Comparison of ENCODE assay signal across 22 mouse cellular contexts in genomic region chr3:121850381-121850780, GRCm38 (mm10). TPM values are rescaled to one million over a fixed set of nuclear protein-coding genes. Genes with fewer than 3 reads are reported as not detected.
A peak's percentile ranks its signal among the peaks of the same experiment; 100 is the strongest.
DNase-seq lines count a peak whose midpoint lies in the region; ATAC-seq and TF ChIP-seq lines count a peak whose summit lies in the region.
"Had no signal": no experiment of that assay in that cellular context is flagged by ENCODE, and none has a peak within 500 bp of the region (broad histone marks: within the 10 kb centered on the region; RNA-seq: fewer than 3 reads in every experiment).

No protein-coding gene starts in this region.

- no peak overlapping the region for H3K4me3 ChIP-seq in intestine, embryonic 14.5 days (ENCODE audit: low read depth, low read length)
- no peak overlapping the region for H3K4me3 ChIP-seq in intestine, embryonic 15.5 days (replicated peaks)
- no peak overlapping the region for H3K4me3 ChIP-seq in lung, embryonic 16.5 days (ENCODE audit: low read length)
- no peak overlapping the region for H3K4me3 ChIP-seq in layer of hippocampus, adult 2 months
- H3K4me3 ChIP-seq: embryonic facial prominence, embryonic 15.5 days; erythroblast, embryonic 14.5 days; forebrain, embryonic 10.5 days; gastrocnemius, adult 2 months; heart, embryonic 10.5 days; hindbrain, embryonic 12.5 days had no signal

- no peak overlapping the region for H3K9ac ChIP-seq in intestine, embryonic 14.5 days (ENCODE audit: low read length)
- H3K9ac ChIP-seq in intestine, embryonic 15.5 days: no peak overlapping the region
- no peak overlapping the region for H3K9ac ChIP-seq in lung, embryonic 16.5 days (ENCODE audit: low read length)
- H3K9ac ChIP-seq: embryonic facial prominence, embryonic 15.5 days; hindbrain, embryonic 12.5 days had no signal

- WGBS in intestine, embryonic 14.5 days: 98% methylated on average over 4 of the region's 4 CpGs
- WGBS in intestine, embryonic 15.5 days: 94% methylated on average over 4 of the region's 4 CpGs
- 62% methylated on average over 4 of the region's 4 CpGs for WGBS in lung, embryonic 16.5 days

- no peaks in the 10 kb centered on the region for H3K36me3 ChIP-seq in intestine, embryonic 14.5 days (ENCODE audit: control insufficient read depth, insufficient read depth, low read length)
- H3K36me3 ChIP-seq in intestine, embryonic 15.5 days: no peaks in the 10 kb centered on the region
- H3K36me3 ChIP-seq in lung, embryonic 16.5 days (ENCODE audit: control insufficient read depth, insufficient read depth, low read length): no peaks in the 10 kb centered on the region
- H3K36me3 ChIP-seq: embryonic facial prominence, embryonic 15.5 days; forebrain, embryonic 10.5 days; heart, embryonic 10.5 days; hindbrain, embryonic 12.5 days had no signal

- no peak overlapping the region for H3K4me2 ChIP-seq in intestine, embryonic 14.5 days (ENCODE audit: low read length)
- no peak overlapping the region for H3K4me2 ChIP-seq in intestine, embryonic 15.5 days (replicated peaks)
- no peak overlapping the region for H3K4me2 ChIP-seq in lung, embryonic 16.5 days (ENCODE audit: low read depth, low read length)
- H3K4me2 ChIP-seq: embryonic facial prominence, embryonic 15.5 days; hindbrain, embryonic 12.5 days had no signal

- H3K27me3 ChIP-seq in intestine, embryonic 14.5 days (replicated peaks; ENCODE audit: control insufficient read depth, insufficient read depth, low read length): no peaks in the 10 kb centered on the region
- no peaks in the 10 kb centered on the region for H3K27me3 ChIP-seq in intestine, embryonic 15.5 days (replicated peaks)
- H3K27me3 ChIP-seq in lung, embryonic 16.5 days (ENCODE audit: control insufficient read depth, insufficient read depth, low read depth, low read length): no peaks in the 10 kb centered on the region
- H3K27me3 ChIP-seq: embryonic facial prominence, embryonic 15.5 days; hindbrain, embryonic 12.5 days had no signal

- no peaks in the 10 kb centered on the region for H3K9me3 ChIP-seq in intestine, embryonic 14.5 days (ENCODE audit: control insufficient read depth, low read length)
- H3K9me3 ChIP-seq in intestine, embryonic 15.5 days: no peaks in the 10 kb centered on the region
- no peaks in the 10 kb centered on the region for H3K9me3 ChIP-seq in lung, embryonic 16.5 days (ENCODE audit: control insufficient read depth, low read length)
- H3K9me3 ChIP-seq: embryonic facial prominence, embryonic 15.5 days; forebrain, embryonic 10.5 days; heart, embryonic 10.5 days; hindbrain, embryonic 12.5 days had no signal

- H3K4me1 ChIP-seq in intestine, embryonic 14.5 days (replicated peaks; ENCODE audit: control insufficient read depth, insufficient read depth, low read length): no peaks in the 10 kb centered on the region
- H3K4me1 ChIP-seq in intestine, embryonic 15.5 days (replicated peaks): peaks cover 5% of the 10 kb centered on the region; the same call in 1 of the 2 replicates
- H3K4me1 ChIP-seq in lung, embryonic 16.5 days (replicated peaks; ENCODE audit: control insufficient read depth, insufficient read depth, low read length): peaks cover 10% of the 10 kb centered on the region
- H3K4me1 ChIP-seq: embryonic facial prominence, embryonic 15.5 days; heart, embryonic 10.5 days had no signal

- DNase-seq in intestine, embryonic 14.5 days (ENCODE audit: low spot score): peak; percentile 16
- peak; percentile 61 for DNase-seq in lung, postnatal 25 days (ENCODE audit: low spot score)
- no peak for DNase-seq in layer of hippocampus, postnatal 36 days
- no peak for DNase-seq in layer of hippocampus, adult 2 months (ENCODE audit: low spot score in 2 of 2)
- no peak for DNase-seq in layer of hippocampus, adult 18-20 months (ENCODE audit: low spot score in 2 of 2)
- DNase-seq: adrenal gland, postnatal 25 days; cerebellum, adult 2 months; cerebellum, postnatal 10 days; embryo, embryonic 11 days; gastrocnemius, adult 2 months; gastrocnemius, postnatal 25 days; heart, postnatal 10 days; heart, postnatal 4 days had no signal

- ATAC-seq in intestine, embryonic 14.5 days (replicated peaks; ENCODE audit: low FRiP score, low TSS enrichment, low read depth): no peak
- ATAC-seq in intestine, embryonic 15.5 days: no peak
- ATAC-seq in lung, embryonic 16.5 days (ENCODE audit: low read depth): peak; percentile 53
- ATAC-seq: forebrain, embryonic 14.5 days; hindbrain, embryonic 16.5 days had no signal

- H3K27ac ChIP-seq in intestine, embryonic 14.5 days (ENCODE audit: low read depth): no peak overlapping the region
- no peak overlapping the region for H3K27ac ChIP-seq in intestine, embryonic 15.5 days
- peak overlapping the region; percentile 58 for H3K27ac ChIP-seq in lung, embryonic 16.5 days (ENCODE audit: low read length)
- H3K27ac ChIP-seq in layer of hippocampus, adult 2 months: no peak overlapping the region
- H3K27ac ChIP-seq: embryonic facial prominence, embryonic 15.5 days; forebrain, embryonic 10.5 days; gastrocnemius, adult 2 months; heart, embryonic 10.5 days; hindbrain, embryonic 12.5 days had no signal

- TF ChIP-seq CTCF in layer of hippocampus, adult 2 months (conservative IDR thresholded peaks at IDR 0.05): no peak

RNA-seq across cellular contexts. Expression of gene Abcd3, which starts 35.3 kb away (rescaled TPM):
- 56.8 and 61.7 TPM in 2 replicates for polyA plus RNA-seq in intestine, embryonic 14.5 days (2014; fragmentation: Nextera tagmentation; extraction: Ambion mirVana)
- 59.4 and 61.7 TPM in 2 replicates for polyA plus RNA-seq in intestine, embryonic 15.5 days (2015; fragmentation: Nextera tagmentation; extraction: Ambion mirVana)
- polyA plus RNA-seq in lung, embryonic 16.5 days (2015; fragmentation: Nextera tagmentation; extraction: Ambion mirVana): 84.8 and 87.2 TPM in 2 replicates
- total RNA-seq in layer of hippocampus, postnatal 36 days (2021): 10 to 100 TPM; 56.3 to 59.0 TPM
- 10 to 100 TPM; 55.7 to 55.8 TPM for total RNA-seq in layer of hippocampus, adult 2 months (2021)
- 10 to 100 TPM; 54.1 to 55.7 TPM for total RNA-seq in layer of hippocampus, adult 18-20 months (2021)

Comparison
In these comparisons a context has a peak if more than half of its experiments do, and no peak if none do; other contexts are left out.
1. DNase-seq: peak in intestine, embryonic 14.5 days (single experiment) and lung, postnatal 25 days (single experiment); none in layer of hippocampus, postnatal 36 days (0 of 2), layer of hippocampus, adult 2 months (0 of 2) and layer of hippocampus, adult 18-20 months (0 of 2).